8 mouse cellular contexts compared by ENCODE assay signal in the genomic region with DNA sequence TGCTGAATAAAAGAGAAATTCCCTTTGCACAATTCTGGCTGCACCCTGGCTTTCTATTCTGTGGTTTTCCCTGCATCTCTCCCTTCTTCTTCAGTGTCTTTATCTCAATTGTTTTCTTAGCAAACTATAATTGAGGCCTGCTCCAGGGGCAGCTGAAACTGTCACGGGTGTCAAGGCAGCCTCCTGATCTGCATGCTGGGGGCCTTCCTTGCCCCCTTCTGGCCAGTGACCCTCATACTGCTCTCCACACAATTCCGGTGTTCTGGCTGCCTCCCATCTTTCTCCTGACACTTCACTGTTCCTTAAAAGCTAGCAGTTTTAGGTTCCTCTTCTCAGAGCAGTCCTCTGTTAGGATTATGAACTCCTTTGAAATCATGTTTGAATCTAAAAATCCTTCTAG. TPM values are rescaled to one million over a fixed set of nuclear protein-coding genes. Genes with fewer than 3 reads are reported as not detected.
DNase-seq lines count a peak whose midpoint lies in the region; ATAC-seq and TF ChIP-seq lines count a peak whose summit lies in the region.

No protein-coding gene starts in this region.

- H3K4me2 ChIP-seq in lung, embryonic 15.5 days: peak overlapping the region; percentile 70
- peak overlapping the region; percentile 85 for H3K4me2 ChIP-seq in embryonic facial prominence, embryonic 14.5 days (ENCODE audit: low read depth, low read length)
- peak overlapping the region; percentile 86 for H3K4me2 ChIP-seq in intestine, postnatal 0 days (replicated peaks; ENCODE audit: low read depth)
- H3K4me2 ChIP-seq in neural tube, embryonic 15.5 days: peak overlapping the region; percentile 62

- no peak for DNase-seq in lung, postnatal 25 days (ENCODE audit: low spot score)
- DNase-seq in embryonic facial prominence, embryonic 14.5 days (ENCODE audit: low spot score): no peak
- no peak for DNase-seq in natural killer cell, adult 2 months (ENCODE audit: low spot score in 2 of 2)
- DNase-seq in spleen, postnatal 14 days (ENCODE audit: low spot score in 2 of 2): no peak
- DNase-seq in frontal cortex, postnatal 14 days (ENCODE audit: low spot score in 2 of 2): no peak

- no peaks in the 10 kb centered on the region for H3K9me3 ChIP-seq in lung, embryonic 15.5 days
- H3K9me3 ChIP-seq in embryonic facial prominence, embryonic 14.5 days (ENCODE audit: control insufficient read depth, low read length): 0 out of 2 replicates have a peak, but pooled peaks cover 4% of the 10 kb centered on the region
- H3K9me3 ChIP-seq in intestine, postnatal 0 days (ENCODE audit: control insufficient read depth): no peaks in the 10 kb centered on the region
- no peaks in the 10 kb centered on the region for H3K9me3 ChIP-seq in neural tube, embryonic 15.5 days (replicated peaks)

- H3K36me3 ChIP-seq in lung, embryonic 15.5 days: peaks cover 38% of the 10 kb centered on the region
- H3K36me3 ChIP-seq in embryonic facial prominence, embryonic 14.5 days (ENCODE audit: control insufficient read depth, insufficient read depth, low read length): peaks cover 42% of the 10 kb centered on the region
- H3K36me3 ChIP-seq in intestine, postnatal 0 days (ENCODE audit: control insufficient read depth, insufficient read depth): peaks cover 30% of the 10 kb centered on the region
- H3K36me3 ChIP-seq in neural tube, embryonic 15.5 days: peaks cover 33% of the 10 kb centered on the region

- peak overlapping the region; percentile 65 for H3K9ac ChIP-seq in lung, embryonic 15.5 days
- peak overlapping the region; percentile 71 for H3K9ac ChIP-seq in embryonic facial prominence, embryonic 14.5 days (ENCODE audit: low read depth, low read length)
- H3K9ac ChIP-seq in intestine, postnatal 0 days (ENCODE audit: low read depth, low read length): peak overlapping the region; percentile 68; the same call in 1 of the 2 replicates
- H3K9ac ChIP-seq in neural tube, embryonic 15.5 days (replicated peaks): peak overlapping the region; percentile 86

- no peaks in the 10 kb centered on the region for H3K27me3 ChIP-seq in lung, embryonic 15.5 days
- H3K27me3 ChIP-seq in embryonic facial prominence, embryonic 14.5 days (replicated peaks; ENCODE audit: control insufficient read depth, insufficient read depth, low read length): no peaks in the 10 kb centered on the region
- H3K27me3 ChIP-seq in intestine, postnatal 0 days (replicated peaks; ENCODE audit: control insufficient read depth, insufficient read depth, low read length): no peaks in the 10 kb centered on the region
- no peaks in the 10 kb centered on the region for H3K27me3 ChIP-seq in neural tube, embryonic 15.5 days (replicated peaks)

- peak overlapping the region; percentile 84 for H3K4me3 ChIP-seq in lung, embryonic 15.5 days
- H3K4me3 ChIP-seq in embryonic facial prominence, embryonic 14.5 days (ENCODE audit: low read depth, low read length): peak overlapping the region; percentile 71
- H3K4me3 ChIP-seq in intestine, postnatal 0 days (ENCODE audit: low read depth, low read length): peak overlapping the region; percentile 73
- H3K4me3 ChIP-seq in neural tube, embryonic 15.5 days (replicated peaks): peak overlapping the region; percentile 89

- TF ChIP-seq CTCF in intestine, postnatal 0 days (IDR thresholded peaks at IDR 0.05; ENCODE audit: low read depth): no peak

- no peak overlapping the region for H3K27ac ChIP-seq in lung, embryonic 15.5 days
- no peak overlapping the region for H3K27ac ChIP-seq in embryonic facial prominence, embryonic 14.5 days (replicated peaks; ENCODE audit: low read depth, low read length)
- H3K27ac ChIP-seq in intestine, postnatal 0 days (ENCODE audit: low read depth, low read length): no peak overlapping the region
- H3K27ac ChIP-seq in neural tube, embryonic 15.5 days (replicated peaks): no peak overlapping the region

- H3K4me1 ChIP-seq in lung, embryonic 15.5 days: peaks cover 10% of the 10 kb centered on the region
- peaks cover 6% of the 10 kb centered on the region; the same call in 1 of the 2 replicates for H3K4me1 ChIP-seq in embryonic facial prominence, embryonic 14.5 days (ENCODE audit: control insufficient read depth, insufficient read depth, low read length)
- H3K4me1 ChIP-seq in intestine, postnatal 0 days (replicated peaks; ENCODE audit: control insufficient read depth, insufficient read depth, low read length): peaks cover 7% of the 10 kb centered on the region
- peaks cover 17% of the 10 kb centered on the region for H3K4me1 ChIP-seq in neural tube, embryonic 15.5 days

- no peak for ATAC-seq in lung, embryonic 15.5 days (ENCODE audit: borderline replicate concordance, extremely low read depth, low FRiP score, low TSS enrichment)
- no peak for ATAC-seq in embryonic facial prominence, embryonic 14.5 days (ENCODE audit: low read depth)
- no peak for ATAC-seq in intestine, postnatal 0 days
- no peak for ATAC-seq in neural tube, embryonic 15.5 days (ENCODE audit: low FRiP score)

- 7% methylated on average over 2 of the region's 2 CpGs for WGBS in lung, embryonic 15.5 days
- 20% methylated on average over 2 of the region's 2 CpGs for WGBS in embryonic facial prominence, embryonic 14.5 days
- 12% methylated on average over 2 of the region's 2 CpGs for WGBS in intestine, postnatal 0 days
- WGBS in neural tube, embryonic 15.5 days: 21% methylated on average over 2 of the region's 2 CpGs

RNA-seq across cellular contexts. Expression of a gene that starts 1.2 kb away (rescaled TPM):
- 18.2 and 20.8 TPM in 2 replicates for polyA plus RNA-seq in lung, embryonic 15.5 days (2015; fragmentation: Nextera tagmentation; extraction: Ambion mirVana)
- polyA plus RNA-seq in embryonic facial prominence, embryonic 14.5 days (2014; fragmentation: Nextera tagmentation; extraction: Ambion mirVana): 13.7 and 19.7 TPM in 2 replicates
- polyA plus RNA-seq in intestine, postnatal 0 days (2015; fragmentation: Nextera tagmentation; extraction: Ambion mirVana): 4.6 and 5.6 TPM in 2 replicates
- 18.4 and 21.1 TPM in 2 replicates for polyA plus RNA-seq in neural tube, embryonic 15.5 days (2015; fragmentation: Nextera tagmentation; extraction: Ambion mirVana)
